In the genomic region with DNA sequence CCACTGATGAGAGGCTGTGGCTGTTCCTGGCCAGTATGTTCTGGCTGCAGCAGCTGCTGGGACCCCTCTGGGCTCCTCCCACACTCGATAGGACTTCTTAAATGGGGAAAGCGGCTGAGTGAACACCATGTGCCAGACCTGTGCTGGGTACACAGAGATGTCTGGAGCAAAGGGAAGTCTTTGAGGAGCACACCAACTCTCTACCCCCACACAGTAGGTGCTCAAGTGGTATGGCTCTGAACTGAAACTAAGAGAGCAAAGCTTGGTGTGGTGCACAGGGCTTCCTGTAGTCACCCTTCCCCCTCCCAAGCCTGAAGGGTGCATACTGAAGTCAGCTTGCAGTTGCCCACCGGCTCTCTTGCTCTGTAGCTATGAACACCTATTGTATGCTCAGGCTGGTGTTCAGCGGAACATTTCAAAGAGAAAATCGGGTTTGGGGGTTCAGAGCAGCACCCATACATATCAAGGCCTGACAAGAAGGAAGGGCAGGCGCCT, we compare ENCODE assay signal across 11 mouse cellular contexts. TPM values are rescaled to one million over a fixed set of nuclear protein-coding genes. Genes with fewer than 3 reads are reported as not detected.
DNase-seq lines count a peak whose midpoint lies in the region; ATAC-seq lines count a peak whose summit lies in the region.
"Had no signal": no experiment of that assay in that cellular context is flagged by ENCODE, and none has a peak within 500 bp of the region (broad histone marks: within the 10 kb centered on the region; RNA-seq: fewer than 3 reads in every experiment).

No protein-coding gene starts in this region.

- H3K4me3 ChIP-seq in forebrain, embryonic 10.5 days: peak overlapping the region; percentile 76
- H3K4me3 ChIP-seq in forebrain, embryonic 15.5 days: no peak overlapping the region
- H3K4me3 ChIP-seq in lung, embryonic 16.5 days (ENCODE audit: low read length): no peak overlapping the region; the same call in 1 of the 2 replicates
- peak overlapping the region; percentile 78 for H3K4me3 ChIP-seq in limb, embryonic 12.5 days (replicated peaks)

- no peak for DNase-seq in forebrain, embryonic 10.5 days (ENCODE audit: extremely low spot score, low spot score)
- no peak for DNase-seq in lung, postnatal 4 days
- peak; percentile 83 for DNase-seq in thymus, postnatal 0 days (ENCODE audit: low spot score)
- DNase-seq in adrenal gland, postnatal 10 days: no peak
- no peak for DNase-seq in cerebellum, adult 11 months
- DNase-seq: gastrocnemius, postnatal 36 days had no signal

- H3K27me3 ChIP-seq in forebrain, embryonic 10.5 days (ENCODE audit: poor library complexity, severe bottlenecking): peaks cover 29% of the 10 kb centered on the region
- H3K27me3 ChIP-seq in forebrain, embryonic 15.5 days: no peaks in the 10 kb centered on the region; the same call in 1 of the 2 replicates
- no peaks in the 10 kb centered on the region for H3K27me3 ChIP-seq in lung, embryonic 16.5 days (ENCODE audit: control insufficient read depth, insufficient read depth, low read depth, low read length)
- H3K27me3 ChIP-seq in limb, embryonic 12.5 days: no peaks in the 10 kb centered on the region

- WGBS in forebrain, embryonic 10.5 days: 55% methylated on average over 6 of the region's 6 CpGs
- 60% methylated on average over 6 of the region's 6 CpGs for WGBS in forebrain, embryonic 15.5 days
- WGBS in lung, embryonic 16.5 days: 52% methylated on average over 6 of the region's 6 CpGs
- WGBS in limb, embryonic 12.5 days: 51% methylated on average over 6 of the region's 6 CpGs

- no peak overlapping the region for H3K9ac ChIP-seq in forebrain, embryonic 15.5 days (replicated peaks)
- peak overlapping the region; percentile 81 for H3K9ac ChIP-seq in lung, embryonic 16.5 days (ENCODE audit: low read length)
- H3K9ac ChIP-seq in limb, embryonic 12.5 days (replicated peaks): peak overlapping the region; percentile 79

- H3K4me2 ChIP-seq in forebrain, embryonic 15.5 days (replicated peaks): no peak overlapping the region
- peak overlapping the region; percentile 77 for H3K4me2 ChIP-seq in lung, embryonic 16.5 days (ENCODE audit: low read depth, low read length)
- H3K4me2 ChIP-seq in limb, embryonic 12.5 days: peak overlapping the region; percentile 92

- H3K9me3 ChIP-seq in forebrain, embryonic 10.5 days: no peaks in the 10 kb centered on the region
- no peaks in the 10 kb centered on the region for H3K9me3 ChIP-seq in forebrain, embryonic 15.5 days
- no peaks in the 10 kb centered on the region for H3K9me3 ChIP-seq in lung, embryonic 16.5 days (ENCODE audit: control insufficient read depth, low read length)
- H3K9me3 ChIP-seq in limb, embryonic 12.5 days: no peaks in the 10 kb centered on the region

- ATAC-seq in forebrain, embryonic 15.5 days (replicated peaks): no peak
- ATAC-seq in lung, embryonic 16.5 days (ENCODE audit: low read depth): no peak
- 0 out of 2 replicates have a peak, but pooled peaks have one; percentile 18 for ATAC-seq in limb, embryonic 12.5 days (ENCODE audit: insufficient number of reproducible peaks, insufficient read depth, low FRiP score, low TSS enrichment, low read depth)

- H3K36me3 ChIP-seq in forebrain, embryonic 10.5 days (replicated peaks): peaks cover 23% of the 10 kb centered on the region
- peaks cover 3% of the 10 kb centered on the region; the same call in 1 of the 2 replicates for H3K36me3 ChIP-seq in forebrain, embryonic 15.5 days
- peaks cover under 1% of the 10 kb centered on the region; the same call in 1 of the 2 replicates for H3K36me3 ChIP-seq in lung, embryonic 16.5 days (ENCODE audit: control insufficient read depth, insufficient read depth, low read length)
- H3K36me3 ChIP-seq in limb, embryonic 12.5 days: peaks cover 30% of the 10 kb centered on the region

- peak overlapping the region; percentile 83 for H3K27ac ChIP-seq in forebrain, embryonic 10.5 days
- H3K27ac ChIP-seq in forebrain, embryonic 15.5 days (replicated peaks): no peak overlapping the region
- H3K27ac ChIP-seq in lung, embryonic 16.5 days (ENCODE audit: low read length): peak overlapping the region; percentile 19; the same call in 1 of the 2 replicates
- H3K27ac ChIP-seq in limb, embryonic 12.5 days: peak overlapping the region; percentile 32

- peaks cover 83% of the 10 kb centered on the region for H3K4me1 ChIP-seq in forebrain, embryonic 10.5 days
- H3K4me1 ChIP-seq in forebrain, embryonic 15.5 days: peaks cover 15% of the 10 kb centered on the region
- H3K4me1 ChIP-seq in lung, embryonic 16.5 days (replicated peaks; ENCODE audit: control insufficient read depth, insufficient read depth, low read length): peaks cover 31% of the 10 kb centered on the region
- H3K4me1 ChIP-seq in limb, embryonic 12.5 days (replicated peaks): peaks cover 49% of the 10 kb centered on the region

RNA-seq across cellular contexts. Expression of a gene that starts 0.9 kb away (rescaled TPM):
- polyA plus RNA-seq in forebrain, embryonic 10.5 days (2016; fragmentation: Nextera tagmentation; extraction: Ambion mirVana): 0.23 and 0.35 TPM in 2 replicates
- not detected in 2 replicates for polyA plus RNA-seq in forebrain, embryonic 15.5 days (2015; fragmentation: Nextera tagmentation; extraction: Ambion mirVana)
- 0.16 and 0.59 TPM in 2 replicates for polyA plus RNA-seq in lung, embryonic 16.5 days (2015; fragmentation: Nextera tagmentation; extraction: Ambion mirVana)
- 0.16 and 0.41 TPM in 2 replicates for polyA plus RNA-seq in limb, embryonic 12.5 days (2016; fragmentation: Nextera tagmentation; extraction: Ambion mirVana)
- polyA plus RNA-seq in thymus, postnatal 0 days (2015; fragmentation: Nextera tagmentation; extraction: Ambion mirVana): 0.10 and 0.32 TPM in 2 replicates
- total RNA-seq in adrenal gland, postnatal 10 days (2021): not detected
- total RNA-seq: gastrocnemius, postnatal 36 days; liver, adult 2 months had no signal
- polyA plus RNA-seq: liver, adult 2 months; testis, adult 2 months had no signal

RNA-seq across cellular contexts. Expression of a gene that starts 1.0 kb away (rescaled TPM):
- 21.0 and 21.5 TPM in 2 replicates for polyA plus RNA-seq in forebrain, embryonic 10.5 days (2016; fragmentation: Nextera tagmentation; extraction: Ambion mirVana)
- polyA plus RNA-seq in forebrain, embryonic 15.5 days (2015; fragmentation: Nextera tagmentation; extraction: Ambion mirVana): 3.6 and 5.9 TPM in 2 replicates
- 37.3 and 41.8 TPM in 2 replicates for polyA plus RNA-seq in lung, embryonic 16.5 days (2015; fragmentation: Nextera tagmentation; extraction: Ambion mirVana)
- polyA plus RNA-seq in limb, embryonic 12.5 days (2016; fragmentation: Nextera tagmentation; extraction: Ambion mirVana): 37.0 and 40.3 TPM in 2 replicates
- 27.7 and 39.1 TPM in 2 replicates for polyA plus RNA-seq in thymus, postnatal 0 days (2015; fragmentation: Nextera tagmentation; extraction: Ambion mirVana)
- total RNA-seq in adrenal gland, postnatal 10 days (2021): 10 to 100 TPM; 11.7 to 17.1 TPM

RNA-seq across cellular contexts. Expression of a gene that starts 15.2 kb away (rescaled TPM):
- polyA plus RNA-seq in forebrain, embryonic 10.5 days (2016; fragmentation: Nextera tagmentation; extraction: Ambion mirVana): 26.1 and 26.9 TPM in 2 replicates
- 99.5 and 101 TPM in 2 replicates for polyA plus RNA-seq in forebrain, embryonic 15.5 days (2015; fragmentation: Nextera tagmentation; extraction: Ambion mirVana)
- 6.8 and 8.0 TPM in 2 replicates for polyA plus RNA-seq in lung, embryonic 16.5 days (2015; fragmentation: Nextera tagmentation; extraction: Ambion mirVana)
- 36.5 and 36.8 TPM in 2 replicates for polyA plus RNA-seq in limb, embryonic 12.5 days (2016; fragmentation: Nextera tagmentation; extraction: Ambion mirVana)
- 16.3 and 16.5 TPM in 2 replicates for polyA plus RNA-seq in thymus, postnatal 0 days (2015; fragmentation: Nextera tagmentation; extraction: Ambion mirVana)
- 1 to 10 TPM; 5.2 to 6.1 TPM for total RNA-seq in adrenal gland, postnatal 10 days (2021)

RNA-seq across cellular contexts. Expression of a gene that starts 21.6 kb away (rescaled TPM):
- polyA plus RNA-seq in forebrain, embryonic 10.5 days (2016; fragmentation: Nextera tagmentation; extraction: Ambion mirVana): 46.8 and 52.6 TPM in 2 replicates
- polyA plus RNA-seq in forebrain, embryonic 15.5 days (2015; fragmentation: Nextera tagmentation; extraction: Ambion mirVana): 60.3 and 62.0 TPM in 2 replicates
- 58.3 and 63.1 TPM in 2 replicates for polyA plus RNA-seq in lung, embryonic 16.5 days (2015; fragmentation: Nextera tagmentation; extraction: Ambion mirVana)
- 45.9 and 47.4 TPM in 2 replicates for polyA plus RNA-seq in limb, embryonic 12.5 days (2016; fragmentation: Nextera tagmentation; extraction: Ambion mirVana)
- polyA plus RNA-seq in thymus, postnatal 0 days (2015; fragmentation: Nextera tagmentation; extraction: Ambion mirVana): 42.4 and 42.5 TPM in 2 replicates
- 10 to 100 TPM; 48.8 to 50.6 TPM for total RNA-seq in adrenal gland, postnatal 10 days (2021)

RNA-seq across cellular contexts. Expression of a gene that starts 28.0 kb away (rescaled TPM):
- polyA plus RNA-seq in forebrain, embryonic 10.5 days (2016; fragmentation: Nextera tagmentation; extraction: Ambion mirVana): 200 and 217 TPM in 2 replicates
- 61.7 and 66.5 TPM in 2 replicates for polyA plus RNA-seq in forebrain, embryonic 15.5 days (2015; fragmentation: Nextera tagmentation; extraction: Ambion mirVana)
- 796 and 862 TPM in 2 replicates for polyA plus RNA-seq in lung, embryonic 16.5 days (2015; fragmentation: Nextera tagmentation; extraction: Ambion mirVana)
- 922 and 966 TPM in 2 replicates for polyA plus RNA-seq in limb, embryonic 12.5 days (2016; fragmentation: Nextera tagmentation; extraction: Ambion mirVana)
- 598 and 732 TPM in 2 replicates for polyA plus RNA-seq in thymus, postnatal 0 days (2015; fragmentation: Nextera tagmentation; extraction: Ambion mirVana)
- 100 to 1,000 TPM; 601 to 606 TPM for total RNA-seq in adrenal gland, postnatal 10 days (2021)

Comparison
In these comparisons a context has a peak if more than half of its experiments do, and no peak if none do; other contexts are left out.
1. H3K4me3 ChIP-seq: peak in forebrain, embryonic 10.5 days (single experiment) and limb, embryonic 12.5 days (single experiment); none in forebrain, embryonic 15.5 days (single experiment) and lung, embryonic 16.5 days (single experiment).